7 mouse cellular contexts compared by ENCODE assay signal in the genomic region with DNA sequence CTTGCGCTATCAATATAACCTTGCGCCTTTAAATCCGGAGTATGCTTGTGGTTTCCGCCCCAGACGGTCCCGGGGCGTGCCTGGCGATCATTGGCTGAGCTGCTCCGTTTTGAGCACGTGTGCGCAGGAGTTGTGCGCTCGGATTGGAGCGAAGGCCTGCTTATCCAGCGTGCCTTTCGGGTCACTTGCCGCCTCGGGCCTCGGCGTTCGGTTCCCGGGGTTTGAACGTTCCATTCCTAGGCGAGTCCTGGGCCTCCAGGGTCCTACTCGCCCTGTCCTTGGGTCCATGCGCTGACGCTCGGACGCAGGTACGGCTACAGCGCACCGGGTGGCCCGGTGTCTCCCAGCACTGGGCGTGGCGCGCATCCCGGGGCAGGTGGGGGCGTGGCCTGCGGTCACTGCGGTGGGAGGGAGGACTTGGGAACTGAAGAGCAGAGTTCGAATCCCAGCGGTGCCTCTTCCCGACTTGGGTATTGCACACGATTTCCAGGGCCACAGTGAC. TPM values are rescaled to one million over a fixed set of nuclear protein-coding genes. Genes with fewer than 3 reads are reported as not detected.
DNase-seq lines count a peak whose midpoint lies in the region; ATAC-seq lines count a peak whose summit lies in the region.

Gene Mief2 (plus strand): TSS at position 139 of the 502 bp plus-strand sequence.

- peak within 1 kb of the TSS; percentile 89 for H3K9ac ChIP-seq in intestine, embryonic 16.5 days (ENCODE audit: low read depth, low read length)
- peak within 1 kb of the TSS; percentile 85 for H3K9ac ChIP-seq in midbrain, embryonic 11.5 days (ENCODE audit: low read length)

- peak within 1 kb of the TSS; percentile 91 for H3K27ac ChIP-seq in intestine, embryonic 16.5 days (ENCODE audit: low read length)
- peak within 1 kb of the TSS; percentile 57 for H3K27ac ChIP-seq in midbrain, embryonic 11.5 days (ENCODE audit: low read depth, low read length)

- intact Hi-C loops in left cerebral cortex, postnatal 36 days (cut with DNase I): no loop called here

- WGBS in intestine, embryonic 16.5 days: under 1% methylated on average over 44 of the region's 44 CpGs
- 1% methylated on average over 44 of the region's 44 CpGs for WGBS in midbrain, embryonic 11.5 days

- no peaks in the 10 kb centered on the region for H3K9me3 ChIP-seq in intestine, embryonic 16.5 days (ENCODE audit: control insufficient read depth, low read length)
- H3K9me3 ChIP-seq in midbrain, embryonic 11.5 days (ENCODE audit: control insufficient read depth, low read length): no peaks in the 10 kb centered on the region

- peak within 1 kb of the TSS; percentile 67 for H3K4me2 ChIP-seq in intestine, embryonic 16.5 days (ENCODE audit: low read depth, low read length)
- peak within 1 kb of the TSS; percentile 79 for H3K4me2 ChIP-seq in midbrain, embryonic 11.5 days

- no peaks in the 10 kb centered on the region for H3K27me3 ChIP-seq in intestine, embryonic 16.5 days (replicated peaks; ENCODE audit: control insufficient read depth, insufficient read depth, low read length)
- H3K27me3 ChIP-seq in midbrain, embryonic 11.5 days (ENCODE audit: control insufficient read depth, insufficient read depth, low read length): no peaks in the 10 kb centered on the region

- ATAC-seq in intestine, embryonic 16.5 days: peak; percentile 92
- peak; percentile 89 for ATAC-seq in midbrain, embryonic 11.5 days (ENCODE audit: low FRiP score)

- peak; percentile 94 for DNase-seq in adrenal gland, adult 8-10 months
- peak; percentile 91 for DNase-seq in embryo, embryonic 9.5 days (ENCODE audit: extremely low spot score)
- peak; percentile 83 to 94 for DNase-seq in gastrocnemius, postnatal 4 days (ENCODE audit: low spot score in 2 of 2)
- DNase-seq in left cerebral cortex, postnatal 36 days (ENCODE audit: low spot score in 2 of 2): peak; percentile 94 to 95
- DNase-seq in midbrain, embryonic 11.5 days (ENCODE audit: low spot score, missing footprints): peak; percentile 97
- DNase-seq in skeletal muscle tissue, adult 2 months (ENCODE audit: low read depth, low spot score): peak; percentile 97

- H3K4me3 ChIP-seq in intestine, embryonic 16.5 days (ENCODE audit: low read length): peak within 1 kb of the TSS; percentile 91
- peak within 1 kb of the TSS; percentile 91 for H3K4me3 ChIP-seq in midbrain, embryonic 11.5 days (ENCODE audit: low read depth, low read length)

- peaks cover 10% of the 10 kb centered on the region for H3K36me3 ChIP-seq in intestine, embryonic 16.5 days (ENCODE audit: control insufficient read depth, insufficient read depth, low read length)
- H3K36me3 ChIP-seq in midbrain, embryonic 11.5 days (ENCODE audit: control insufficient read depth, insufficient read depth, low read length): peaks cover 3% of the 10 kb centered on the region; the same call in 1 of the 2 replicates

- peaks cover 22% of the 10 kb centered on the region for H3K4me1 ChIP-seq in intestine, embryonic 16.5 days (ENCODE audit: control insufficient read depth, insufficient read depth, low read length)
- peaks cover 16% of the 10 kb centered on the region for H3K4me1 ChIP-seq in midbrain, embryonic 11.5 days (ENCODE audit: control insufficient read depth, insufficient read depth, low read length)

RNA-seq across cellular contexts. Expression of gene Mief2, which starts in this region (rescaled TPM):
- total RNA-seq in adrenal gland, adult 8-10 months (2022): 10 to 100 TPM; 36.9 to 41.2 (median 38.8) TPM
- total RNA-seq in gastrocnemius, postnatal 4 days (2021): 10 to 100 TPM; 70.6 to 76.5 TPM
- polyA plus RNA-seq in intestine, embryonic 16.5 days (2015; fragmentation: Nextera tagmentation; extraction: Ambion mirVana): 9.8 and 10.7 TPM in 2 replicates
- 10 to 100 TPM; 19.4 to 21.6 TPM for total RNA-seq in left cerebral cortex, postnatal 36 days (2021)
- polyA plus RNA-seq in midbrain, embryonic 11.5 days (2014; fragmentation: Nextera tagmentation; extraction: Ambion mirVana): 10.2 and 13.6 TPM in 2 replicates

Comparison
In these comparisons a context has a peak if more than half of its experiments do, and no peak if none do; other contexts are left out.
1. Peak in every context shown above with its lines: DNase-seq, ATAC-seq, H3K4me3 ChIP-seq and H3K27ac ChIP-seq.